Mouse (Mus musculus): ENCODE measurements around the gene Col4a5.

- TF ChIP-seq POLR2A (IDR thresholded peaks at IDR 0.05; ENCODE audit: control insufficient read depth, low read depth, low read length) = no peak
- TF ChIP-seq CTCF (IDR thresholded peaks at IDR 0.05; ENCODE audit: control insufficient read depth, insufficient read depth, insufficient replicate concordance, low read depth, low read length) = no peak
Measured at GRCm38 (mm10) chrX:141729570-141729969, 254.4 kb downstream of the Col4a5 start.
